Mouse (Mus musculus) ES-E14 (cell line): ENCODE results near the gene Fen1.

ENCODE experiments used
- CHD2 ChIP-seq: IDR thresholded peaks from 2 replicates; pipeline ENCODE4 v1.6.1; 2014; ENCODE audit warnings: mild to moderate bottlenecking, low read depth, low read length, inconsistent platforms
- ZC3H11A ChIP-seq: IDR thresholded peaks from 2 replicates; pipeline ENCODE4 v1.6.1; 2012; ENCODE audit warnings: low read depth, mild to moderate bottlenecking, inconsistent platforms, low read length, borderline replicate concordance
- ZNF384 ChIP-seq: IDR thresholded peaks from 2 replicates; pipeline ENCODE4 v1.6.1; 2012; ENCODE audit warnings: low read depth, low read length, inconsistent platforms

DNA sequence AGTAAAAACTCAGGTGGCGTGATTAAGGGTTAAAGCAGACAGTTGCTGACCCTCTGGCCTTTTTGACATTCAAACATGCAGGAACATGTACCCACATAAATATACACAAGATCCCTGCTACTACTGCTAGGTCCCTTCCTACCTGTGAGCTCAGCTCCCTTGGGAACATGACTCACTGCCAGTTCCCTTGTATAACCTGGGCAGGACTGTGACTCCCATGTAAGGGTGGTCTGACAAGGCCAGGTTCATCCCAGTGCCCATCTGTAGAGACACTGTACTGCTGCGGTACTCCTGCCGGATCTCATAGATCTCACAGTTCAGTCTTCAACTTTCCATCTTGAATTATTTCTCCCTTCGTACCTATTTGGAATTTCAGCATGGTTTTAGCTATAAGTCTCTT is 6.8 kb downstream of the Fen1 start:
- TF ChIP-seq CHD2 (no peak), ZNF384 (no peak), ZC3H11A (no peak)
